Mouse (Mus musculus): Measurements from ENCODE around the gene Olfr10.

GRCm38 (mm10) chr11:49326726-49327125 lies 22.2 kb downstream of the Olfr10 start:
- TF ChIP-seq POLR2A (IDR thresholded peaks at IDR 0.05; ENCODE audit: insufficient read depth, low read length) = no peak
- no peak for TF ChIP-seq CTCF (IDR thresholded peaks at IDR 0.05; ENCODE audit: low read depth, low read length)
